In the genomic region with DNA sequence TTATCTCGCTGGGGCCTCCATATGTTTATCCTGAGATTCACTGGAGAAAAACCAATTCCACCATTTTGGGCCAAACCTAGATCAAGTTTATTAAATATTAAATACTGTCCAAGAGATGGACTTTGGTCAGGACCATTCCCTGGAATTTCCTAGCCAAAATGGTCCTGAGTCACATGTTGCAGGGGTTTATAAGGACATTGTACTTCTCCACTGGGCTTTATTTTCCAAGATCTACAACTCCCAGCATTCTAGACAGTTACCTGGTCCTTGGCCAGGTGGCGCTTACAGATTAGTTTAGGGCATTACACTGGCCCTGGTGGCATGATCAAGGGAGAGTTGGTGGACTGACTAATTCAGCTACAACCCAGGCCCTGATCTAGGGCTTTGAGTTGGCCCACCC, we compare ENCODE assay signal across 25 mouse cellular contexts. TPM values are rescaled to one million over a fixed set of nuclear protein-coding genes. Genes with fewer than 3 reads are reported as not detected.
DNase-seq lines count a peak whose midpoint lies in the region; ATAC-seq and TF ChIP-seq lines count a peak whose summit lies in the region.
"Had no signal": no experiment of that assay in that cellular context is flagged by ENCODE, and none has a peak within 500 bp of the region (broad histone marks: within the 10 kb centered on the region; RNA-seq: fewer than 3 reads in every experiment).

No protein-coding gene starts in this region.

- TF ChIP-seq POLR2A in kidney, adult 2 months (IDR thresholded peaks at IDR 0.05; ENCODE audit: low read depth, low read length), result no peak

- peak; percentile 60 for DNase-seq in heart, adult 11 months
- no peak for DNase-seq in heart, adult 8-10 months (ENCODE audit: low spot score)
- DNase-seq in kidney, adult 2 months, result peak; percentile 71
- no peak for DNase-seq in kidney, adult 18-20 months
- peak; percentile 65 for DNase-seq in kidney, adult 9 months
- DNase-seq in testis, postnatal 10 days (ENCODE audit: low spot score), result peak; percentile 25
- DNase-seq in testis, postnatal 14 days (ENCODE audit: low spot score), result no peak
- DNase-seq: adrenal gland, adult 2 months; adrenal gland, adult 8-10 months; adrenal gland, postnatal 10 days; adrenal gland, postnatal 14 days; adrenal gland, postnatal 25 days; adrenal gland, postnatal 36 days; B cell, adult 2 months; cerebellum, adult 11 months; cerebellum, adult 11-12 months had no signal

- peak overlapping the region; percentile 50; the same call in 1 of the 2 replicates for H3K27ac ChIP-seq in kidney, adult 2 months (ENCODE audit: insufficient read depth, low read depth, low read length)
- H3K27ac ChIP-seq in kidney, embryonic 15.5 days, result no peak overlapping the region

- no peaks in the 10 kb centered on the region for H3K9me3 ChIP-seq in kidney, embryonic 15.5 days (replicated peaks)
- H3K9me3 ChIP-seq: G1E had no signal

- ATAC-seq in kidney, embryonic 15.5 days (replicated peaks; ENCODE audit: low FRiP score), result no peak
- ATAC-seq: activated CD4-positive, CD25-positive, alpha-beta regulatory T cell, adult 4 months; CD4-positive, CD25-positive, alpha-beta regulatory T cell, adult 4 months; Patski had no signal

- H3K9ac ChIP-seq in kidney, embryonic 15.5 days, result no peak overlapping the region

- H3K27me3 ChIP-seq in kidney, adult 2 months (replicated peaks; ENCODE audit: control insufficient read depth, insufficient read depth, low read length), result no peaks in the 10 kb centered on the region
- H3K27me3 ChIP-seq in kidney, embryonic 15.5 days, result no peaks in the 10 kb centered on the region
- H3K27me3 ChIP-seq: CH12.LX, Patski had no signal

- H3K4me1 ChIP-seq in kidney, adult 2 months (ENCODE audit: control insufficient read depth, insufficient read depth, low read length), result peaks cover 14% of the 10 kb centered on the region
- peaks cover 7% of the 10 kb centered on the region; the same call in 1 of the 2 replicates for H3K4me1 ChIP-seq in kidney, embryonic 15.5 days

- no peak overlapping the region for H3K4me2 ChIP-seq in kidney, embryonic 15.5 days

- no peak overlapping the region for H3K4me3 ChIP-seq in kidney, adult 2 months (ENCODE audit: insufficient read depth, low read depth, low read length)
- no peak overlapping the region for H3K4me3 ChIP-seq in kidney, embryonic 15.5 days (replicated peaks)

- H3K36me3 ChIP-seq in kidney, adult 2 months (ENCODE audit: control insufficient read depth, insufficient read depth, low read length), result no peaks in the 10 kb centered on the region
- no peaks in the 10 kb centered on the region for H3K36me3 ChIP-seq in kidney, embryonic 15.5 days
- H3K36me3 ChIP-seq: G1E had no signal

- no peak for TF ChIP-seq CTCF in kidney, adult 2 months (conservative IDR thresholded peaks at IDR 0.05; ENCODE audit: insufficient read depth, insufficient read length, low read depth, low read length)

- 83% methylated on average over 2 of the region's 2 CpGs for WGBS in kidney, adult 2 months
- whole genome bisulfite sequencing in kidney, embryonic 15.5 days, result 91% methylated on average over 2 of the region's 2 CpGs

RNA-seq across cellular contexts. Expression of a gene that starts 28.3 kb away (rescaled TPM):
- total RNA-seq in heart, adult 8-10 months (2022), result 10 to 100 TPM; 32.4 to 40.9 (median 34.3) TPM
- polyA plus RNA-seq in kidney, adult 2 months (2012; rRNA removed), result 106 and 112 TPM in 2 replicates
- polyA plus RNA-seq in kidney, embryonic 15.5 days (2015; fragmentation: Nextera tagmentation; extraction: Ambion mirVana), result 32.2 and 34.7 TPM in 2 replicates

RNA-seq across cellular contexts. Expression of a gene that starts 47.1 kb away (rescaled TPM):
- under 1 TPM in 3 of 4 experiments, not detected in 1; 0.09 to 0.14 (median 0.13) TPM for total RNA-seq in heart, adult 8-10 months (2022)
- 0.11 and 1.5 TPM in 2 replicates for polyA plus RNA-seq in kidney, adult 2 months (2012; rRNA removed)
- not detected in 2 replicates for polyA plus RNA-seq in kidney, embryonic 15.5 days (2015; fragmentation: Nextera tagmentation; extraction: Ambion mirVana)
- total RNA-seq: adrenal gland, adult 18-20 months; adrenal gland, adult 2 months; adrenal gland, adult 8-10 months; adrenal gland, postnatal 10 days; adrenal gland, postnatal 14 days; adrenal gland, postnatal 25 days; adrenal gland, postnatal 36 days; G1E had no signal
- polyA plus RNA-seq: activated CD4-positive, CD25-positive, alpha-beta regulatory T cell, adult 4 months; brain, embryonic 14.5 days; C2C12; CD4-positive, CD25-positive, alpha-beta regulatory T cell, adult 4 months; G1E; Patski had no signal

Comparison
In these comparisons a context has a peak if more than half of its experiments do, and no peak if none do; other contexts are left out.
1. DNase-seq: peak in heart, adult 11 months (single experiment), kidney, adult 2 months (single experiment), kidney, adult 9 months (single experiment) and testis, postnatal 10 days (single experiment); none in heart, adult 8-10 months (single experiment), kidney, adult 18-20 months (single experiment) and testis, postnatal 14 days (single experiment).